Mouse (Mus musculus) T-helper 17 cell (primary cell): ENCODE measurements around the gene Anapc4.

Source experiments
- in situ Hi-C, 2 experiments: fragments of 300-600 bp; cut with MboI, MseI; formaldehyde crosslinking; loops; 1 replicate in 1 of 2; 2 replicates in 1 of 2; pipeline ENCODE4 v1.15.1; 2025; ENCODE audit warnings: high pct_unique_total_duplicates in 2 of 2

The Anapc4 gene

GRCm38 (mm10) chr5:52833761-52834274, at the start of gene Anapc4:
TSS of gene Anapc4 (plus strand) at chr5:52834012.
- in situ Hi-C loops, result loop anchor here in 1 of 2 experiments (25.0 kb wide), 1 partner anchor 647 kb away; the partner anchor contains the start of gene Dhx15

DNA sequence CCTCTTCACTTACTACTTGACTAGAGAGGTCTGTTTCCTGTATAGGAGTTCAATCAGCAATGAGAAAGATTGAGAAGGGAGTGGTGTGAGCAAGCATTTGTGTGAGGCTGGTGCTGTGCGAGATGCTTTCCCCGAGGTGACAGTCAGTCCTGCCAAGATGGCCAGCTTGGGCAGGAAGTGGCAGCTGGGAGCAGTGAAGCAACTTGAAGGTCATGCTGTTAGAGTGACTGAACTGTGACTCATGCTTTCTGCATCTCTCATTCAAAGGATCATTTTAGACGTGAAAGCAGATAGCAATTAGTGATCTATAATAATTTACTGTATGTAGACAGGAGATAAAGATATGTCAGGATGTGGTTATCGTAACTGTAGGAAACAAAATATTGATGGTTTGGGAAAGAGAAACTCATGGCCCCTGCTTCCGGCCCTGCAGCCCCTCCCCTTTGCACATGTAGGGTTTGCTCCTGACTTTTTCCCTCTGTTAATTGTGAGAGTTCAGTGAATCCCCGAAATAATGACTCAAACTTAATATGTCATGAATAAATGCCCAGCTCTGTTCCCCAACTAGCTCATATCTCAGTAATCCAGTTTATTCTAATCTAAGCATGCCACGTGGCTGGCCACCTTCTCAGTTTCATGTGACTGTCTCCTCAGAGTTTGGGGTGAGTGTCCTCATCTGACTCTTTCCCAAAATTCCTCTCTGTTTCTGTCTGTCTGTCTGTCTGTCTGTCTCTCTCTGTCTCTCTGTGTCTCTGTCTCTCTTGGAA, 47.1 kb upstream of the Anapc4 start:
- in situ Hi-C loops, result no loop called here

DNA sequence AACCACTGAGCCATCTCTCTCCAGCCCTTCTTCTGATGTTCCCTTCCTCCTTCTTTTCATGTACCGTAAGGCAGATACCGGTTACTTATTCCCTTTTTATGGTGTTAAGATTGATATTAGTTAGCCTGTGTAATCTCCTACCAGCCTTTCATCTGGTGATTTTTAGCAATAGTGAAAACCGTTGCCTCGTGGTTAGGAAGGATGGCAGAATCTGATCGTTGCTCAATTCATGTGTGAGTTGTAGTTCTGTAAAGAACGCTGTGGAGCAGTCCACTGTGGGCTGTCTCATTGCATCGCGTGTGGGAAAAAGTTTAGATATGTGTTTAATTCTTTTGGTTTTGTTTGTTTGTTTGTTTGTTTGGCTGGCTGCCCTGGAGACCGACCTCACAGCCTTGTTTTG, 40.6 kb upstream of the Anapc4 start:
- in situ Hi-C loops, result no loop called here

- in situ Hi-C loops, result no loop called here
Observed at GRCm38 (mm10) chr5:52794109-52794508, 39.7 kb upstream of the Anapc4 start.

GRCm38 (mm10) chr5:52799274-52799985, 34.4 kb upstream of the Anapc4 start:
- in situ Hi-C loops, result no loop called here

DNA sequence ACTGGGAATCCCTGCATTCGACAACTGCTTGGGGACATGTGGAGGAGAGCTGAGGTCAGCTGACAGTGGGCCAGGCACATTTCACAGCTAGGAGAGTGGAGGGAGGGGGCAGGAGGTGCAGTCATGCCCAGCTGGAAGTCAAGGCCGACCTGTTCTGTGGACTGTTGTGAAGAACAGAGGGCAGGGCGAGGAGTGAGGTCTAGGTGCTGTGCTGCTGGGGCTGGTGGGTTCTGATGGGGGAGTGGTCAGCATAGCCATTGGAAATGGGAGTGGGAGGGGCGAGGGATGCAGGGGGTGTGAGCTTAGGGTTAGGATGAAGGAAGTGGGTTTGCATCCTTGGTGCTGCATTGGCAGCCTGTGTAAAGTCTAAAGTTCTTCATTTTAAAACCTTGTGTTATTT, 28.0 kb upstream of the Anapc4 start:
- in situ Hi-C loops, result no loop called here

- in situ Hi-C loops, result no loop called here
Observed at GRCm38 (mm10) chr5:52806349-52806748, 27.5 kb upstream of the Anapc4 start.

- in situ Hi-C loops, result no loop called here
Observed at GRCm38 (mm10) chr5:52807030-52807429, 26.8 kb upstream of the Anapc4 start.

GRCm38 (mm10) chr5:52810446-52810845, 23.4 kb upstream of the Anapc4 start:
- in situ Hi-C loops, result no loop called here

GRCm38 (mm10) chr5:52811056-52811455, 22.8 kb upstream of the Anapc4 start:
- in situ Hi-C loops, result no loop called here

- in situ Hi-C loops, result no loop called here
Observed at GRCm38 (mm10) chr5:52812456-52812855, 21.4 kb upstream of the Anapc4 start.

DNA sequence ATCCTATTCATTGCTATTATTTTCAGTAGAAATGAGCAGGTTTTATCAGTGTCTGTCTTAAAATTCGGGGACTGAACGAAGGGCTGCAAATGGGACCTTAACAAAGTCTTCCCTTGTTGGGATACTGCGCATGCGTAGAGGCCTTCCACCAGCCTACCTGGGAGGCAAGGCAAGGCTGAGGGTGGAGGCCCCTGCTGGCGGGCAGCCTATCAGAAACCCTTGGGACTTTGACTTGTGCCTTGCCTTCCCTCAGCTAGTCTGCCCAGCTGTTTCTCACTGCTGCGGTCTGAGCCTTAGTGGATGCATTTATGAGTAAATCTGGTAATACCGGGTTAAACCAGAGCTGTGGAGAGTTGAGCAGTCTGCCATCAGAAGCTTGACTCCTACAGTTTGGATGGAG, 20.5 kb upstream of the Anapc4 start:
- in situ Hi-C loops, result no loop called here

GRCm38 (mm10) chr5:52818676-52819075, 15.1 kb upstream of the Anapc4 start:
- in situ Hi-C loops, result no loop called here

- in situ Hi-C loops, result no loop called here
Observed at GRCm38 (mm10) chr5:52821691-52822090, 12.1 kb upstream of the Anapc4 start.

DNA sequence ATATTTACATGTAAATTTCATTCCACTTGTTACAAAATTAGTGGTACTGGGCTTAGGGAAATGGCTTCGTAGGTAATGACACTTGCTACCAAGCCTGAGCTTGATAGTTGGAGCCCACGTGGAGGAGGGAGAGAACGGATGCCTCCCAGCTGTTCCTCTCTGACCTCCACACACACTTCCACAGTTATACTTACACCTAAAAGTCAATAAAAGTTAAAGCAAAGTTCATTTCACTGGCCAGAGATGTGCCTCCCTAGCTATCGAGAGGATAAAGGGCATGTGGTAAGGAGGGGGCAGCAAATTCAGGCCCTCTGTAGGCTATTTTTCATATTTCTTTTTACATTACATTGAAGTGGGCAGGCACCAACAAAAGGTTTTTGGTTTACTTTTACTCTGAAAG, 5.9 kb upstream of the Anapc4 start:
- in situ Hi-C loops, result loop anchor here in 1 of 2 experiments (25.0 kb wide), 1 partner anchor 641 kb away; the partner anchor contains the start of gene Dhx15

DNA sequence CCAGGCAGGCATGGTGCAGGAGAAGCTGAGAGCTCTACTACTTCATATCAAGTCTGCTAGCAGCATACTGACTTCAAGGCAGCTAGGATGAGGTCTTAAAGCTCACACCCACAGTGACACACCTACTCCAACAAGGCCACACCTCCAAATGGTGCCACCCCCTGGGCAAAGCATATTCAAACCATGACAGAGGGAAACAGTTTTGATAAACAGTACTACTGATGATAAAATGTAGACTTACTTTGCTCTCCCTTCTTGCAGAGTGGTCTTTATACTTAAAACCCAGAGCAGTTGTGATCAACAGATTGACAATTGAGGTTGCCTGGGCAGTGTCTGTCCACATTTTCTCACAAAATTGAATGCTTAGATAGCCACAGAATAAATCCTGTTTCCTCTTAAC, 807 bp upstream of the Anapc4 start:
- in situ Hi-C loops, result loop anchor here in 1 of 2 experiments (25.0 kb wide), 1 partner anchor 646 kb away; the partner anchor contains the start of gene Dhx15

- in situ Hi-C loops, result loop anchor here in 1 of 2 experiments (25.0 kb wide), 1 partner anchor 647 kb away; the partner anchor contains the start of gene Dhx15
Observed at GRCm38 (mm10) chr5:52834386-52834785, 574 bp downstream of the Anapc4 start.

DNA sequence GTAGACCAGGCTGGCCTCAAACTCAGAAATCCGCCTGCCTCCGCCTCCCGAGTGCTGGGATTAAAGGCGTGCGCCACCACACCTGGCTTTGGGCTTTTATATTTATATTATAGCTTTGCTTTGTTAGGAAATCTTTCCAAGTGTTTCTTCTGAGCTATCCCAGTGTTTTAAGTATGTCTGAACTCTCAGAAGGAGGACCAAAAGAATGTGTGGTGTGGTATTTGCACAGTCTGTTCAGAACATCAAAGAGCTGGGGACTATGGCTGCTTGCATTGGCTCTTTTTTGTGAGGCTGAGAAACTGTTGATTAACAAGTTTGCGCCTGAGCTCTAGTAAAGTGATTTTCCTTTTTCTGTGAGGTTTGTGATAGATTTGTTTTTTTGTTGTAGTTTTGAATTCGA, 10.5 kb downstream of the Anapc4 start:
- in situ Hi-C loops, result loop anchor here (10.0 to 25.0 kb wide), 2 partner anchors 657 to 670 kb away; partner anchors contain the start of gene Dhx15 (in 1 of the 2)

DNA sequence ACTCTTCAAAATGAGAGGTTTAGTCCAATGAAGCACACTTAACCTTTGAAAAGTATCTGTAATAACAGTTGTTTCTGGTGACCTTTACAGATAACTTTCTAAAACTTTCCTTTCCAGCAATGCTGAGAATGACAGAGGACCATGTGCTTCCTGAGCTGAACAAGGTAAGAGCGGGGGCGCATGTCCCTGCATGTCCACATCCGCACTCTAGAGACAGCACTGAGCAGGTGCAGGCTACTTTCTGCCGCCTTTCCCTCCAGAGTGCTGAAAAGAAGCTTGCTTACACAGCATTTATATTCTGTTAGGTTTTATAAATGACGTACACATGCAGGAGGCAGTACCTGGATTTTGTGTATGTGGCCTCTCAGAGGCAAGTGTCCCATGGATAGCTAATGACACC, 21.9 kb downstream of the Anapc4 start:
- in situ Hi-C loops, result no loop called here

- in situ Hi-C loops, result no loop called here
Observed at GRCm38 (mm10) chr5:52864446-52864845, 30.6 kb downstream of the Anapc4 start.

DNA sequence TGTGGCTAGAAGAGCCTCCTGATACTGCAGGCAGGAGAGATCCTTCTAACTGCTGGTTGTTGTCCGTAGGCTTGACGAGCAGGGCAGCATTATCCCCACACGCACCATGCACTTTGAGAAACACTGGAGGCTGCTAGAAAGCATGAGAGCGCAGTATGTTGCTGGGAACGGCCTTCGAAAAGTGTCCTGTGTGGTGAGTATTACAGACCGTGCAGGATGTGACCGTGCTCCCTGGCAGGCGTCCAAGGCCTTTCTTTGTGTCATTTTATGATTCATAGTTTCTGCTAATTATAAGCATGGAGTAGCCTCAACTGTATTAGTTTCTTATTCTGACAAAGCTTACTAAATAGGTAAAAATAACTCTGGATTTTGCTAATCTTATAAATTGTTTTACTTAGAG, 32.0 kb downstream of the Anapc4 start:
- in situ Hi-C loops, result no loop called here
